7 mouse cellular contexts compared by ENCODE assay signal in the genomic region with DNA sequence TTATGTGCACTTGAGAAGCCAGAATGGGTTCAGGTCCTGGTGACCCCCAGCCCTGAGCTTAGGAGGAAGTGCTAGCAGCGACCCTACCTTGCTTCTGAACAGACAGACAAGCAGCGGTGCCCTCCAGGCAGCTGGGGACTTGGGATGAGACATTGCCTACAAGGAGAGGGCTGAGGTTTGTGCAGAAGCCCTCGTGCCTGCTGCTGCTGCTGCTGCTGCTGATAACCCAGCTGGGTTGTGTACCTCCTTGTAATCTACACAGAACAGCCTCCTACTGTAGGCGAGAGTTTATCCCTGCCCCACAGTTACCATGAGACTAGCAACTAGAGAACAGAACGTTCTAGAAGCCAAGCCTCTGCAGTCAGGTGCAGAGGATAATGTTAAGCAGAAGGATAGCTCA.
DNase-seq lines count a peak whose midpoint lies in the region; ATAC-seq lines count a peak whose summit lies in the region.

No protein-coding gene starts in this region.

- H3K4me3 ChIP-seq in forebrain, embryonic 15.5 days: peak overlapping the region; percentile 45
- H3K4me3 ChIP-seq in liver, embryonic 11.5 days (ENCODE audit: low read depth, low read length): peak overlapping the region; percentile 67

- peaks cover 6% of the 10 kb centered on the region; the same call in 1 of the 2 replicates for H3K36me3 ChIP-seq in forebrain, embryonic 15.5 days
- peaks cover 10% of the 10 kb centered on the region for H3K36me3 ChIP-seq in liver, embryonic 11.5 days (ENCODE audit: control insufficient read depth, insufficient read depth, low read length)

- H3K9me3 ChIP-seq in forebrain, embryonic 15.5 days: no peaks in the 10 kb centered on the region
- H3K9me3 ChIP-seq in liver, embryonic 11.5 days (ENCODE audit: control insufficient read depth, low read length): no peaks in the 10 kb centered on the region

- H3K4me1 ChIP-seq in forebrain, embryonic 15.5 days: peaks cover 65% of the 10 kb centered on the region
- peaks cover 56% of the 10 kb centered on the region for H3K4me1 ChIP-seq in liver, embryonic 11.5 days (replicated peaks; ENCODE audit: control insufficient read depth, insufficient read depth, low read length)

- peak overlapping the region; percentile 56 for H3K4me2 ChIP-seq in forebrain, embryonic 15.5 days (replicated peaks)
- peak overlapping the region; percentile 84 for H3K4me2 ChIP-seq in liver, embryonic 11.5 days

- peak overlapping the region; percentile 57 for H3K27ac ChIP-seq in forebrain, embryonic 15.5 days (replicated peaks)
- H3K27ac ChIP-seq in liver, embryonic 11.5 days (ENCODE audit: low read depth, low read length): peak overlapping the region; percentile 94

- H3K27me3 ChIP-seq in forebrain, embryonic 15.5 days: no peaks in the 10 kb centered on the region
- H3K27me3 ChIP-seq in liver, embryonic 11.5 days (replicated peaks; ENCODE audit: control insufficient read depth, insufficient read depth, low read length): no peaks in the 10 kb centered on the region

- ATAC-seq in forebrain, embryonic 15.5 days (replicated peaks): no peak
- peak; percentile 92 for ATAC-seq in liver, embryonic 11.5 days (replicated peaks; ENCODE audit: low FRiP score)

- peak overlapping the region; percentile 32 for H3K9ac ChIP-seq in forebrain, embryonic 15.5 days (replicated peaks)
- peak overlapping the region; percentile 86 for H3K9ac ChIP-seq in liver, embryonic 11.5 days (ENCODE audit: low read depth, low read length)

- 23% methylated on average over 5 of the region's 5 CpGs for WGBS in forebrain, embryonic 15.5 days
- 13% methylated on average over 5 of the region's 5 CpGs for whole genome bisulfite sequencing in liver, embryonic 11.5 days

- DNase-seq in thymus, postnatal 4 days: peak; percentile 38
- no peak for DNase-seq in thymus, adult 18-20 months
- DNase-seq in liver, embryonic 11.5 days (ENCODE audit: low spot score): peak; percentile 75
- DNase-seq in spleen, postnatal 10 days (ENCODE audit: low spot score in 2 of 2): peak; percentile 48 to 68
- DNase-seq in cerebellum, adult 9-10 months: no peak
- DNase-seq in left cerebral cortex, adult 11 months (ENCODE audit: low spot score): no peak

Comparison
In these comparisons a context has a peak if more than half of its experiments do, and no peak if none do; other contexts are left out.
1. DNase-seq: peak in thymus, postnatal 4 days (single experiment), liver, embryonic 11.5 days (single experiment) and spleen, postnatal 10 days (2 of 2); none in thymus, adult 18-20 months (0 of 2), cerebellum, adult 9-10 months (single experiment) and left cerebral cortex, adult 11 months (single experiment).